Mouse (Mus musculus) brain, embryonic 14.5 days (tissue): ENCODE measurements at regions not wholly inside any gene's neighbourhood (a gene's known extent, or its start where the extent isn't known, plus 50 kb on each side); places are given as distances from the start of the nearest gene placed in this dataset.

Experiments used
- CTCF ChIP-seq: fragments of 200-500 bp; IDR thresholded peaks from 2 replicates; pipeline ENCODE4 v1.5.1; 2012; ENCODE audit warnings: inconsistent platforms, mild to moderate bottlenecking, moderate library complexity, borderline replicate concordance; ENCODE audit not compliant: insufficient read depth, insufficient read length; ENCODE audit errors: extremely low read depth
- POLR2A ChIP-seq: fragments of 200-500 bp; IDR thresholded peaks from 2 replicates; pipeline ENCODE4 v1.6.1; 2012; ENCODE audit warnings: mild to moderate bottlenecking, inconsistent platforms, borderline replicate concordance; ENCODE audit not compliant: poor library complexity, insufficient read depth, insufficient read length, severe bottlenecking; ENCODE audit errors: extremely low read depth

GRCm38 (mm10) chr2:116985549-116985948, 107.1 kb downstream of the Tmco5 start:
- no peak for TF ChIP-seq POLR2A
- no peak for TF ChIP-seq CTCF
